Mouse (Mus musculus): Measurements from ENCODE around the gene Gp1ba.

GRCm38 (mm10) chr11:70667271-70668150 is 28.6 kb downstream of the Gp1ba start:
- TF ChIP-seq POLR2A (IDR thresholded peaks at IDR 0.05; ENCODE audit: insufficient read depth, low read depth, low read length) (no peak), CTCF (IDR thresholded peaks at IDR 0.05; ENCODE audit: insufficient read depth, low read depth, low read length) (no peak)
